Mouse (Mus musculus) heart, postnatal 10 days (tissue): ENCODE results near the gene Cdc42ep4. TPM values are rescaled to one million over a fixed set of nuclear protein-coding genes. Genes with fewer than 3 reads are reported as not detected.

Source experiments
- DNase-seq, 2 experiments: peaks; one replicate each; pipeline ENCODE4 v3.0.0; 2021
- intact Hi-C: fragments of 180-260 bp; cut with DNase I; formaldehyde crosslinking; loops from one replicate; pipeline ENCODE4 v1.15.1; 2025
- total RNA-seq, 2 experiments: library from RNA; stranded (reverse); gene quantifications; 2 replicates each; pipeline ENCODE4 v1.2.3; 2021

Cdc42ep4 gene
- total RNA-seq, 2 experiments from 2014 or later = 23.6 to 33.0 TPM

- intact Hi-C loops = no loop called here
- no peak for DNase-seq
These were observed 529 bp upstream of the Cdc42ep4 start for GRCm38 (mm10) chr11:113752158-113752661.

DNA sequence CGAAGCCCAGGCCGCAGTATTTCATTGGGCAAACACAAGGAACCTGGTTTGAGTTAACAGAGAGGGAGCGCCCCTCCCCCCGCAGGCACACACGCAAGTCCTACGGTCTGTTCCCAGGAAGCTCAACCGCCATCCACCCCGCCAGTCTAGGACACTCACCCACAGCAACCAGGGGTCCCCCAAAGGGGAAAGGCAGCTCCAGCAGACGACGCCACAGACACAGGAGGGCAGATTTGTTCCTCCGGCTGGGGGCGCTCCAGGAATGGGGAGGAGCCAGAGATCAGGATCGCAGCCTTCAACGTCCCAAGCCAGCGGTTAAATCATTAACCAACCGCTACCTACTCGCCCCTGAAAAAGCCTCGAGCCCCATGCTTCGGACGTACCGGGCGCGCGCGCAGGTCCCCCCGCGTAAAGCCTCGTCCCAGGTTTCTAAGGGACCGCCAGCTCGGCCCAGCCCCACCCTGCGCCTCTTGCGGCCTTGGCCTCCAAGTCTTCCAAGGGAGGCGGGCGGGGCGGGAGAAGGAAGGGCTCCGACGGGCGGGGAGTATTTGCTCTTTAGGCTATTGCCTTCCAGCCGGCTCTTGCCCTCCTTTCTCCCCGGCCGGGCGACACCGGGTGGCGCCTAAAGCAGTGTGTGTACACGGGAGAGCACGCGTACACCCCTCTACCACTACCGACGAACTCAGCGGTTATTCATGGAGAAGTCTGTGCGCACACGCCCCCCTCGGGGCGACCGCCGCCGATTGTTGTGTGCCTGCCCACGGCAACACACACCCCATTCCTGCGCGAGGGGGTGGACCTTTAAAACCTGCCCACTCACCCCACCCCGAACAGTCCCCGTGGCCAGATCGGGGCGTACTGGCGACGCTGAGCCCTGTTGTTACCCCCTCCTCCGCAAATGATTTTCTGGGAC is 854 bp downstream of the Cdc42ep4 start:
- DNase-seq = peak; percentile 78 to 82
- intact Hi-C loops = loop anchor here (1.0 kb wide), 1 partner anchor 56 kb away; no protein-coding TSS in a partner anchor

- intact Hi-C loops = no loop called here
- DNase-seq = peak in 1 of 2 experiments; percentile 31
These were observed 1.8 kb downstream of the Cdc42ep4 start for GRCm38 (mm10) chr11:113749749-113750351.

DNA sequence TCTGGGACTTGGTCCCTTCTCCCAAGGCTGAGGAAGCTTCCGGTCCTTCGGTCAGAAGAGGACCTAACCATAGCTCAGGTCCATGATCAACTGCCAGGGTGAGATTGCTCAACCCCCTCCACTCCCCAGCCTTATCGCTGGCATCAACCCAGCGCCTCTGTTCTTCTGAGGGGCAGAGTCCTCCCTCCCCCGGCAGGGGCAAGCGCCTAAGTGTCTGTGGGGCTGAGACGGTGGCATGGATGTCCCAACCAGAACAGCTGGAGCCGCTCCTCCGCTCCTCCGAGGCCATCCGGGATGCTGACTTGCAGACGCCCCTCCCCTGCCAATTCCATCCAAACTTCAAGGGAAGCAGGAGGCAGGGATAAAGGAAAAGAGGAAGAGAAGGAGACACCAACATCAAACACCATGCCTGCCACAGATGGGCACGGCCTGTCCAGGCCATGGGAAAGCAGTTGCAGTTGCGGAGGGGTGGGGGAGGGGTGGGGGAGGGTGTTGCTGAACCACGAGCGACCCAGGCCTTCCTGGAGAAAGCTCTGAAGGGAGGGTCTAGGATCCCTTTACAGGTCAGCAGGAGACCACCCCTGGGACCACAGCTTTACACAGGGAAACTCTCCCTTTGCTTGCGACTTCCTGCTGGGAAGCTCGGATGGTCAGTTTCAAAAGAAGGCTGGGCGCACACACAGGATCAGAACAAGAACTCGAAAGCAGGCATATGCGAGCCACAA is 2.7 kb downstream of the Cdc42ep4 start:
- DNase-seq = peak in 1 of 2 experiments; percentile 58
- intact Hi-C loops = no loop called here

GRCm38 (mm10) chr11:113747725-113748380 is 3.8 kb downstream of the Cdc42ep4 start:
- DNase-seq = no peak
- intact Hi-C loops = no loop called here

- DNase-seq = peak in 1 of 2 experiments; percentile 54
- intact Hi-C loops = no loop called here
These were observed 4.6 kb downstream of the Cdc42ep4 start for GRCm38 (mm10) chr11:113747056-113747455.

GRCm38 (mm10) chr11:113745961-113746360 is 5.7 kb downstream of the Cdc42ep4 start:
- intact Hi-C loops = no loop called here
- DNase-seq = no peak

- intact Hi-C loops = no loop called here
- no peak for DNase-seq
These were observed 8.7 kb downstream of the Cdc42ep4 start for GRCm38 (mm10) chr11:113742998-113743397.

- DNase-seq = no peak
- intact Hi-C loops = no loop called here
These were observed 11.6 kb downstream of the Cdc42ep4 start for GRCm38 (mm10) chr11:113740100-113740499.

GRCm38 (mm10) chr11:113739213-113739612 is 12.5 kb downstream of the Cdc42ep4 start:
- intact Hi-C loops = no loop called here
- DNase-seq = peak in 1 of 2 experiments; percentile 61

DNA sequence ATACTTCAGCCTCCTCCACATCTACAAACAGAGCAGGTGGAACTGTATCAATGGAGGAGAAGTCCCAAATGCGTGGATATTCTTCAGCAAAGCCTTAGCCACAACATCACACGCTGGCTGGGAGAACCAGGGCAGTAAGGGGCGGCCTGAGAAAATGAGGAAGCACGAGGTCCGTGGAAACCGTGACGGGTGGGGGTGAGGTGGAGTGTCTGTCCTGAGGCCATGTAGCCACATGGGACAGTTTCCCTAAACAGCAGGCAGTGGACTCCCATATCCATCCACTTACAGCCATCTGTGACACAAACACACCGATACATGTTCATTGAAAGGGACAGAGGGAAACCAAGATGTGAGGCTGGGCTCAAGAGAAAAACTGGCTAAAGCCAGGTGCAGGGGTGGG is 13.8 kb downstream of the Cdc42ep4 start:
- DNase-seq = no peak
- intact Hi-C loops = no loop called here

DNA sequence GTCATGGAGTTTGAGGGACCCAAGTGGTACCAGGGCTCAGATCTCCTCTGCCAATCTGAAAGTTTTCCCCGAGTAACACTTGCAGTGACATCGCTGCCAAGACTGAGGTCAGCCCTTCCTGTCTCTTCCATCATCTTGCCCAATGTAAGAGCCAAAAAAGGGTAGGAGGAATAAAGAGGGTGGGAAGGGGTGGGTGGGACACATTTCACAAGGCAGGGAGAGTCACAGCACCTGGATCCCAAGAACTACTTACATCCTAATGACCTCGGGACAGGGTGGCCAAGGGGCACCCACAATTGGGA is 14.2 kb downstream of the Cdc42ep4 start:
- DNase-seq = no peak
- intact Hi-C loops = no loop called here

GRCm38 (mm10) chr11:113736848-113737552 is 14.7 kb downstream of the Cdc42ep4 start:
- no peak for DNase-seq
- intact Hi-C loops = no loop called here

DNA sequence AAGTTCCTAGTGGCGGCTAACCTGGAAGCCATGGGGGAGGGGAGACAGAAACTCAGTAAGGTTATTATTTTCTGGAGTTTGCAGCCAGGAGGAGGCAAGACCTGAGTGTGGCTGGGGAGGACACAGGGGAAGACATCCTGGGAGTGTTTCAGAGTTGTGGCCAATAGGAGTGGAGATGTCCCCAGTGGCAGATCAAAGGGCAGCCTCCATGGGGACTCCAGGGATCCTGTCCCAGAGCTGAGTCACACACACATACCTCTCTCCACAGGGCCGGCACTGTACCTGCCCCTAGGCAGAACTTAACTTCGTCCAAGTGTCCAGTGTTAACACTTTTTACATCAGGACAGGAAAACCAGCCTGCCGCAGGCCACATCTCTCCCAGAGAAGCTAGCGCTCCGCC is 16.5 kb downstream of the Cdc42ep4 start:
- no peak for DNase-seq
- intact Hi-C loops = no loop called here

- no peak for DNase-seq
- intact Hi-C loops = loop anchor here (2.0 kb wide), 1 partner anchor 29 kb away; no protein-coding TSS in a partner anchor
These were observed 17.9 kb downstream of the Cdc42ep4 start for GRCm38 (mm10) chr11:113733631-113734364.

DNA sequence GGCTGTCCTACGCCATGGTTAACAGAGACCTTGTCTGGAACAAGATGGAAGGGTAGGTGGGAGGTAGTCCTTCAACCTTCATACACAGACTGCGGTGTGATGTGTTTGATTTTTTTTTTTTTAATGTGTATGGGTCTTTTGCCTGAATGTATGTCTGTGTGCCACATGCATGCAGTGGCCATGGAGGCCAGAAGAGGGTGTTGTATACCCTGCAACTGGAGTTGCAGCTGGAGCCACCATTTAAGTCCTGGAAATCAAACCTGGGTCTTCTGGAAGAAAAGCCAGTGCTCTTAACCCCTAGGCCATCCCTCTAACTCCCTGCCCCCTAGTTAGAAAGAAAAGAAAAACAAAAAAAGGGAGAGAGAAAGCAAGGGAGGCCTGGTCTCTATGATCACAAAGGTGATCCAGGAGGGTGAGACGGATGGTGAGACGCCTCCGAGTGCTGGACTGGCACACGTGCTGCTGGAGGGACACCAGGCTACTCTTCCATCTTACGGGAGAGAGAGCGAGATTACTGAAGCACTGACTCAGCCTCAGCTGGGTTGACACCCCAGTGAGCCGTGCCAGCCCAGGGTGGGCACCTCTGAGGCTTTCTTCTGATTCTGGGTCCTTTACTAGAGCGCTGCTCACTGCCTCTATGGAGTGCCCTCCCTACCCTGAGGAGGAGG is 19.6 kb downstream of the Cdc42ep4 start:
- no peak for DNase-seq
- intact Hi-C loops = loop anchor here (2.0 kb wide), 1 partner anchor 27 kb away; no protein-coding TSS in a partner anchor

DNA sequence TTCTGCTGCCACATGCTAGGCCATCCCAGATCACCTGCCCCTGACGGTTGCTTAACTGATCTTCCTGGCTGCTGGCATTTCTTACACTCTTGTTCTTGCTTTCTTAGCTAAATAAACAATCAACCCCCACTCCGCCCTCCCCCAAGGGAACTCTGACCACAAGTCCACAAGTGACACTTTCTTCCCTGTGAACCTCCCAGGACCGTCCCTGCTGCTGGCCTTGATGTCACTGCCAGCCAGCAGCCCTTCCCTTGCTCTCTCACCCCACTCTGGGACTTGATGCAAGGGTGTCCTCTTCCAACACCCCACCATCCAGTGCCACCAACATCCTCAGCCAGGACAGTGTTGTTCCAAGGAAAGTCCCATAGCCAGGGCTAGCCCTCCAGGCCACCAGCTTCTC is 20.8 kb downstream of the Cdc42ep4 start:
- intact Hi-C loops = no loop called here
- DNase-seq = no peak

DNA sequence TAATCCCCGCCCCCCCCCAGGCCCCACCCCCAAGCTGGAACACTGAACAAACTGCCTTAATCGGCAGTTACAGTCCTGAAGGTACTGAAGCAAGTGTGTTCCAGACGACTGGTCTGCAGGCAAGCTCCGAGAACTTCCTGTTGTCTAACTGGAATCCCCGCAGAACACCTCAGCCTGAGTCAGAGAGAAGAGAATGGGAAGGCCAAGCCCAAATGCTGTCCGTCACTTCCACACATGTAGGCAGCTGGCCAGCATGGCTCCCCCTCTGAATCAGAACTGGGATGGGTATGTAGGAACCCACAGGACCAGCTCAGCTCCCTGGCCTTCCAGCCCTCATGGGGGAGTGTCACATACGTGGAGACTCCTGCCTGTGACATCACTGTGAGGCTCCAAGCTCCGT is 21.8 kb downstream of the Cdc42ep4 start:
- intact Hi-C loops = no loop called here
- DNase-seq = no peak

DNA sequence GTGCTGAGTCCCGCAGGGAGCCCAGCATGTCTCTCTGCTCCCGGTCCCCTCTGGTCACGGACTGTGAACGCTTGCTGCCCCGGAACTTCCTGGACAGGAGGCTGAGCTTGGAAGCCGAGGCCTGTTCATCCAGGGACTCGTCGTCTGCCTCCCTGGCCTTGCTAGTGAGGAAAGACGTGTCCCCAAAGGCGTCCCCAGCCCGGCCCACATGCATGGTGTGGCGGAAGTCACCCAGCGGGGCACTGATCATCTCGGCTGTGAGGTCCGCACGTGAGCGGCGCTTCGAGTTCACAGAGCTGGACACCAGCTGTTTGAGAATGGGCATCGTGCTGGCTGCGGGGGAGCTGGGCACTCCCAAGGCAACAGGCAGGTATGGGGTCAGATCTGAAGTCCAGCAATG is 22.4 kb downstream of the Cdc42ep4 start:
- DNase-seq = no peak
- intact Hi-C loops = no loop called here
